ENCODE assay signal across 8 mouse cellular contexts in genomic region chr11:97899822-97900221, GRCm38 (mm10). TPM values are rescaled to one million over a fixed set of nuclear protein-coding genes. Genes with fewer than 3 reads are reported as not detected.
A peak's percentile ranks its signal among the peaks of the same experiment; 100 is the strongest.
DNase-seq lines count a peak whose midpoint lies in the region; ATAC-seq and TF ChIP-seq lines count a peak whose summit lies in the region.

No protein-coding gene starts in this region.

- H3K79me2 ChIP-seq in CH12.LX (replicated peaks; ENCODE audit: control insufficient read depth, extremely low read depth, insufficient read depth, poor library complexity, severe bottlenecking): no peaks in the 10 kb centered on the region

- peak; percentile 97 to 98 for TF ChIP-seq CTCF in CH12.LX (conservative IDR thresholded peaks at IDR 0.05 in 1 of 2, IDR thresholded peaks at IDR 0.05 in 1 of 2; ENCODE audit: low read depth in 2 of 2, low read length in 2 of 2)
- TF ChIP-seq CTCF in bone marrow macrophage, adult 2 months (IDR thresholded peaks at IDR 0.05; ENCODE audit: low read depth, low read length): no peak
- TF ChIP-seq CTCF in heart, postnatal 0 days (IDR thresholded peaks at IDR 0.05; ENCODE audit: low read depth): peak; percentile 91
- peak; percentile 95 for TF ChIP-seq CTCF in lung, embryonic 14.5 days (IDR thresholded peaks at IDR 0.05; ENCODE audit: low read depth)

- dilution Hi-C loops in CH12.LX (cut with MboI; ENCODE audit: extremely low pct_ligation_motif_present, extremely low pct_unique_long_range_greater_than_20kb, low sequenced_read_pairs): no loop called here

- 3% methylated on average over 2 of the region's 2 CpGs for WGBS in embryonic facial prominence, embryonic 15.5 days
- 8% methylated on average over 2 of the region's 2 CpGs for WGBS in heart, postnatal 0 days
- WGBS in lung, embryonic 14.5 days: 2% methylated on average over 2 of the region's 2 CpGs

- H3K4me1 ChIP-seq in CH12.LX (ENCODE audit: control insufficient read depth in 1 of 2, insufficient read depth in 2 of 2): no peaks in the 10 kb centered on the region; a peak in 1 of 4 replicates
- peaks cover 29% of the 10 kb centered on the region for H3K4me1 ChIP-seq in bone marrow macrophage, adult 2 months (ENCODE audit: control insufficient read depth, insufficient read depth, low read length)
- H3K4me1 ChIP-seq in embryonic facial prominence, embryonic 15.5 days: peaks cover 5% of the 10 kb centered on the region; the same call in 1 of the 2 replicates
- H3K4me1 ChIP-seq in heart, postnatal 0 days (ENCODE audit: control insufficient read depth, insufficient read depth): no peaks in the 10 kb centered on the region
- no peaks in the 10 kb centered on the region for H3K4me1 ChIP-seq in lung, embryonic 14.5 days (ENCODE audit: insufficient read depth)

- peaks cover 14% of the 10 kb centered on the region for H3K27me3 ChIP-seq in CH12.LX (replicated peaks)
- no peaks in the 10 kb centered on the region for H3K27me3 ChIP-seq in embryonic facial prominence, embryonic 15.5 days
- no peaks in the 10 kb centered on the region for H3K27me3 ChIP-seq in heart, postnatal 0 days (ENCODE audit: control insufficient read depth, insufficient read depth, low read length)
- H3K27me3 ChIP-seq in lung, embryonic 14.5 days (ENCODE audit: insufficient read depth, low read length): no peaks in the 10 kb centered on the region

- H3K36me3 ChIP-seq in CH12.LX (replicated peaks in 1 of 2; ENCODE audit: control insufficient read depth in 1 of 2, insufficient read depth in 1 of 2, low read length in 1 of 2): no peaks in the 10 kb centered on the region
- no peaks in the 10 kb centered on the region for H3K36me3 ChIP-seq in embryonic facial prominence, embryonic 15.5 days
- no peaks in the 10 kb centered on the region for H3K36me3 ChIP-seq in heart, postnatal 0 days (replicated peaks; ENCODE audit: control insufficient read depth, insufficient read depth, low read length)
- no peaks in the 10 kb centered on the region for H3K36me3 ChIP-seq in lung, embryonic 14.5 days (ENCODE audit: insufficient read depth)

- H3K4me2 ChIP-seq in CH12.LX (ENCODE audit: insufficient read depth, low read depth, poor library complexity, severe bottlenecking): no peak overlapping the region
- no peak overlapping the region for H3K4me2 ChIP-seq in embryonic facial prominence, embryonic 15.5 days (replicated peaks)
- no peak overlapping the region for H3K4me2 ChIP-seq in heart, postnatal 0 days (ENCODE audit: low read depth, low read length)
- no peak overlapping the region for H3K4me2 ChIP-seq in lung, embryonic 14.5 days

- no peak; the same call in none of the 2 replicates for TF ChIP-seq RAD21 in CH12.LX (IDR thresholded peaks at IDR 0.05; ENCODE audit: low read depth, low read length)

- in situ Hi-C loops in CH12.LX (cut with MboI; ENCODE audit: low pct_ligation_motif_present, low pct_unique_long_range_greater_than_20kb, low sequenced_read_pairs): loop anchor here (5.0 kb wide), 2 partner anchors 37 to 87 kb away; partner anchors contain the start of gene Plxdc1

- peak; percentile 91 for DNase-seq in CH12.LX (ENCODE audit: extremely low read depth)
- DNase-seq in heart, postnatal 0 days (ENCODE audit: low spot score): peak; percentile 90
- DNase-seq in kidney, postnatal 4 days: peak; percentile 90 to 91
- DNase-seq in lung, embryonic 14.5 days: peak; percentile 98
- DNase-seq in ovary, postnatal 36 days (ENCODE audit: low spot score): peak; percentile 73
- DNase-seq in thymus, postnatal 25 days: peak; percentile 83

- ATAC-seq in embryonic facial prominence, embryonic 15.5 days (ENCODE audit: insufficient number of reproducible peaks, low FRiP score, low TSS enrichment, low read depth): peak; percentile 43; the same call in 1 of the 2 replicates
- ATAC-seq in heart, postnatal 0 days (ENCODE audit: insufficient read depth, low read depth): peak; percentile 70
- peak; percentile 70 for ATAC-seq in lung, embryonic 14.5 days (ENCODE audit: insufficient read depth)

- no peak for TF ChIP-seq EP300 in CH12.LX (IDR thresholded peaks at IDR 0.05; ENCODE audit: low read length)
- TF ChIP-seq EP300 in heart, postnatal 0 days (IDR thresholded peaks at IDR 0.05; ENCODE audit: low read depth): no peak

- no peak overlapping the region for H3K4me3 ChIP-seq in CH12.LX (replicated peaks in 1 of 3; ENCODE audit: low read depth in 2 of 3, low read length in 2 of 3, poor library complexity in 1 of 3)
- no peak overlapping the region for H3K4me3 ChIP-seq in bone marrow macrophage, adult 2 months (ENCODE audit: insufficient read depth, low read length)
- no peak overlapping the region for H3K4me3 ChIP-seq in embryonic facial prominence, embryonic 15.5 days (replicated peaks)
- H3K4me3 ChIP-seq in heart, postnatal 0 days (ENCODE audit: low read depth, low read length): no peak overlapping the region
- no peak overlapping the region for H3K4me3 ChIP-seq in lung, embryonic 14.5 days (ENCODE audit: low read depth, low read length)

- TF ChIP-seq POLR2A in CH12.LX (IDR thresholded peaks at IDR 0.05; ENCODE audit: low read depth, low read length): no peak
- no peak for TF ChIP-seq POLR2A in bone marrow macrophage, adult 2 months (IDR thresholded peaks at IDR 0.05; ENCODE audit: borderline replicate concordance, low read depth, low read length)

- H3K9ac ChIP-seq in CH12.LX (ENCODE audit: insufficient read depth, low read depth): no peak overlapping the region
- no peak overlapping the region for H3K9ac ChIP-seq in embryonic facial prominence, embryonic 15.5 days
- no peak overlapping the region for H3K9ac ChIP-seq in heart, postnatal 0 days (replicated peaks; ENCODE audit: low read depth, low read length)
- H3K9ac ChIP-seq in lung, embryonic 14.5 days: no peak overlapping the region

- peaks cover 2% of the 10 kb centered on the region for H3K9me3 ChIP-seq in CH12.LX (replicated peaks; ENCODE audit: low read length)
- no peaks in the 10 kb centered on the region for H3K9me3 ChIP-seq in embryonic facial prominence, embryonic 15.5 days (replicated peaks)
- H3K9me3 ChIP-seq in heart, postnatal 0 days (replicated peaks; ENCODE audit: control insufficient read depth, low read length): no peaks in the 10 kb centered on the region
- H3K9me3 ChIP-seq in lung, embryonic 14.5 days (ENCODE audit: low read depth, low read length): no peaks in the 10 kb centered on the region

- no peak overlapping the region for H3K27ac ChIP-seq in CH12.LX (ENCODE audit: insufficient read depth, low read depth)
- peak overlapping the region; percentile 80 for H3K27ac ChIP-seq in bone marrow macrophage, adult 2 months (ENCODE audit: insufficient read depth, low read depth, low read length)
- H3K27ac ChIP-seq in embryonic facial prominence, embryonic 15.5 days (replicated peaks): no peak overlapping the region
- no peak overlapping the region for H3K27ac ChIP-seq in heart, postnatal 0 days (ENCODE audit: low read depth)
- H3K27ac ChIP-seq in lung, embryonic 14.5 days (ENCODE audit: low read depth): no peak overlapping the region

TF ChIP-seq in CH12.LX, 34 proteins besides CTCF, POLR2A, EP300 and RAD21 (continues in another document):
- peak; percentile 97 for TF ChIP-seq ZC3H11A (IDR thresholded peaks at IDR 0.05; ENCODE audit: low read depth, low read length)
- no peak for TF ChIP-seq KAT2A (IDR thresholded peaks at IDR 0.05; ENCODE audit: insufficient replicate concordance, low read length)
- TF ChIP-seq MAFK (IDR thresholded peaks at IDR 0.05; ENCODE audit: insufficient replicate concordance, low read length): no peak
- 0 out of 2 replicates have a peak, but pooled peaks have one; percentile 27 for TF ChIP-seq BHLHE40 (IDR thresholded peaks at IDR 0.05; ENCODE audit: low read depth, low read length)
- peak; percentile 57; the same call in 1 of the 2 replicates for TF ChIP-seq IRF4 (IDR thresholded peaks at IDR 0.05; ENCODE audit: low read depth, low read length)
- TF ChIP-seq HCFC1 (IDR thresholded peaks at IDR 0.05; ENCODE audit: low read depth, low read length): no peak
- TF ChIP-seq MAZ (IDR thresholded peaks at IDR 0.05; ENCODE audit: low read depth, low read length): peak; percentile 79
- TF ChIP-seq JUND (conservative IDR thresholded peaks at IDR 0.05; ENCODE audit: low read depth, low read length): 0 out of 2 replicates have a peak, but pooled peaks have one; percentile 52
- TF ChIP-seq NELFE (IDR thresholded peaks at IDR 0.05; ENCODE audit: low read depth, low read length): peak; percentile 20; the same call in 1 of the 2 replicates
- TF ChIP-seq MAX (IDR thresholded peaks at IDR 0.05; ENCODE audit: low read length): peak; percentile 50
- peak; percentile 99 for TF ChIP-seq SMC3 (IDR thresholded peaks at IDR 0.05; ENCODE audit: low read depth, low read length)
- no peak for TF ChIP-seq MXI1 (IDR thresholded peaks at IDR 0.05; ENCODE audit: low read depth, low read length)
- no peak for TF ChIP-seq RCOR1 (conservative IDR thresholded peaks at IDR 0.05; ENCODE audit: low read depth, low read length)
- TF ChIP-seq ZNF384 (IDR thresholded peaks at IDR 0.05; ENCODE audit: low read depth, low read length): 0 out of 2 replicates have a peak, but pooled peaks have one; percentile 7
- peak; percentile 34; the same call in 1 of the 2 replicates for TF ChIP-seq ELF1 (IDR thresholded peaks at IDR 0.05; ENCODE audit: low read depth, low read length)

RNA-seq across cellular contexts. Expression of gene Fbxo47, which starts 15.9 kb away (rescaled TPM):
- total RNA-seq in CH12.LX (2012; rRNA removed) (0.80 and 1.1 TPM in 2 replicates), CH12.LX (2014; rRNA removed) (2.1 and 3.0 TPM in 2 replicates)
- polyA plus RNA-seq in CH12.LX (2012; ENCODE audit: insufficient read length, low read depth): 1.8 and 2.0 TPM in 2 replicates
- polyA plus RNA-seq in bone marrow macrophage, adult 2 months (2012; ENCODE audit: insufficient read depth, insufficient read length, missing spikeins): 0.67 and 1.5 TPM in 2 replicates
- polyA plus RNA-seq in embryonic facial prominence, embryonic 15.5 days (2015; fragmentation: Nextera tagmentation; extraction: Ambion mirVana): 0.39 and 0.57 TPM in 2 replicates
- total RNA-seq in heart, postnatal 0 days (2014; rRNA removed; ENCODE audit: low replicate concordance): 7.1 and 9.9 TPM in 2 replicates
- polyA plus RNA-seq in heart, postnatal 0 days (2015; fragmentation: Nextera tagmentation; extraction: Ambion mirVana): 0.63 and 0.70 TPM in 2 replicates
- polyA plus RNA-seq in lung, embryonic 14.5 days (2014; fragmentation: Nextera tagmentation; extraction: Ambion mirVana): 0.84 and 0.85 TPM in 2 replicates

RNA-seq across cellular contexts. Expression of gene B230217C12Rik, which starts 59.2 kb away (rescaled TPM):
- total RNA-seq in CH12.LX (2012; rRNA removed): 4.6 and 4.9 TPM in 2 replicates
- total RNA-seq in CH12.LX (2014; rRNA removed): 13.7 and 14.0 TPM in 2 replicates
- polyA plus RNA-seq in CH12.LX (2012; ENCODE audit: insufficient read length, low read depth): 11.9 and 12.4 TPM in 2 replicates
- polyA plus RNA-seq in bone marrow macrophage, adult 2 months (2012; ENCODE audit: insufficient read depth, insufficient read length, missing spikeins): 1.8 and 2.4 TPM in 2 replicates
- polyA plus RNA-seq in embryonic facial prominence, embryonic 15.5 days (2015; fragmentation: Nextera tagmentation; extraction: Ambion mirVana): 6.8 and 7.4 TPM in 2 replicates
- 0.23 and 1.4 TPM in 2 replicates for total RNA-seq in heart, postnatal 0 days (2014; rRNA removed; ENCODE audit: low replicate concordance)
- polyA plus RNA-seq in heart, postnatal 0 days (2015; fragmentation: Nextera tagmentation; extraction: Ambion mirVana): 0.97 and 1.6 TPM in 2 replicates
- polyA plus RNA-seq in lung, embryonic 14.5 days (2014; fragmentation: Nextera tagmentation; extraction: Ambion mirVana): 6.1 and 6.8 TPM in 2 replicates
